Mouse (Mus musculus) kidney, embryonic 14.5 days (tissue): Measurements from ENCODE around the gene Eps8. TPM values are rescaled to one million over a fixed set of nuclear protein-coding genes. Genes with fewer than 3 reads are reported as not detected.

Experiments used
- ATAC-seq: fragments of 200-750 bp; cut with Nextera tagmentation; 2 replicates; pipeline ENCODE4 v1.8.0; 2017; ENCODE audit warnings: moderate number of reproducible peaks, mild to moderate bottlenecking, moderate TSS enrichment, moderate library complexity; ENCODE audit not compliant: low FRiP score, low TSS enrichment
- H3K27ac ChIP-seq: fragments of 300-500 bp; sonication (generic); 2 replicates; pipeline ENCODE4 v1.5.1; 2014; ENCODE audit warnings: low read depth, mild to moderate bottlenecking, low read length, moderate library complexity, mixed read lengths
- H3K27me3 ChIP-seq: fragments of 300-500 bp; sonication (generic); 2 replicates; pipeline ENCODE4 v1.6.1; 2014; ENCODE audit warnings: mild to moderate bottlenecking, low read length; ENCODE audit not compliant: control insufficient read depth, insufficient read depth
- H3K36me3 ChIP-seq: fragments of 300-500 bp; sonication (generic); 2 replicates; pipeline ENCODE4 v1.6.1; 2014; ENCODE audit warnings: low read length, mixed read lengths; ENCODE audit not compliant: control insufficient read depth, insufficient read depth
- H3K4me1 ChIP-seq: fragments of 300-500 bp; sonication (generic); 2 replicates; pipeline ENCODE4 v1.6.1; 2014; ENCODE audit warnings: low read length, mixed read lengths; ENCODE audit not compliant: control insufficient read depth, insufficient read depth
- H3K4me2 ChIP-seq: fragments of 300-500 bp; sonication (generic); replicated peaks from 2 replicates; pipeline ENCODE4 v1.6.1; 2014; ENCODE audit warnings: low read depth, mild to moderate bottlenecking, low read length
- H3K4me3 ChIP-seq: fragments of 300-500 bp; sonication (generic); 2 replicates; pipeline ENCODE4 v1.5.1; 2014; ENCODE audit warnings: mild to moderate bottlenecking, low read length
- H3K9ac ChIP-seq: fragments of 300-500 bp; sonication (generic); 2 replicates; pipeline ENCODE4 v1.6.1; 2014; ENCODE audit warnings: low read depth, mild to moderate bottlenecking, low read length, moderate library complexity
- H3K9me3 ChIP-seq: fragments of 300-500 bp; sonication (generic); 2 replicates; pipeline ENCODE4 v1.6.1; 2016; ENCODE audit warnings: low read length; ENCODE audit not compliant: control insufficient read depth
- WGBS: fragments of 180-500 bp; shearing (Covaris S2); extraction: QIAGEN DNeasy Blood & Tissue Kit; methylation state at CpG from one replicate; pipeline ENCODE4 v1.1.7; 2014; 5-methylcytosine and 5-hydroxymethylcytosine counted together
- polyA plus RNA-seq: library from polyadenylated mRNA; unstranded; fragments of >200 nt; fragmentation: Nextera tagmentation; extraction: Ambion mirVana; gene quantifications from 2 replicates; pipeline ENCODE4 v1.2.1, GENCODE M21; 2014

The Eps8 gene
- polyA plus RNA-seq, 1 experiment from 2014 or later, result 28.5 TPM

GRCm38 (mm10) chr6:137503462-137503861 lies 151.2 kb downstream of the Eps8 start:
- H3K4me3 ChIP-seq, result no peak overlapping the region
- no peak; the same call in 1 of the 2 replicates for ATAC-seq

GRCm38 (mm10) chr6:137503009-137503408 lies 151.7 kb downstream of the Eps8 start:
- no peak overlapping the region for H3K9ac ChIP-seq
- H3K27me3 ChIP-seq, result no peaks in the 10 kb centered on the region
- H3K36me3 ChIP-seq, result no peaks in the 10 kb centered on the region
- no peaks in the 10 kb centered on the region for H3K4me1 ChIP-seq
- no peak overlapping the region for H3K27ac ChIP-seq
- WGBS, result 89% methylated on average over 7 of the region's 7 CpGs
- ATAC-seq, result no peak
- no peak overlapping the region for H3K4me3 ChIP-seq
- no peak overlapping the region for H3K4me2 ChIP-seq
- 0 out of 2 replicates have a peak, but pooled peaks cover 2% of the 10 kb centered on the region for H3K9me3 ChIP-seq

More at GRCm38 (mm10) chr6:137503462-137503861, 151.2 kb downstream of the Eps8 start:
- WGBS, result 86% methylated on average over 8 of the region's 8 CpGs
- Histone ChIP-seq H3K36me3 (no peaks in the 10 kb centered on the region), H3K9ac (no peak overlapping the region), H3K9me3 (0 out of 2 replicates have a peak, but pooled peaks cover 2% of the 10 kb centered on the region), H3K4me2 (no peak overlapping the region), H3K27me3 (no peaks in the 10 kb centered on the region), H3K4me1 (no peaks in the 10 kb centered on the region), H3K27ac (no peak overlapping the region)

- ATAC-seq, result no peak
- Histone ChIP-seq H3K9me3 (no peaks in the 10 kb centered on the region), H3K4me1 (no peaks in the 10 kb centered on the region), H3K36me3 (no peaks in the 10 kb centered on the region), H3K27me3 (no peaks in the 10 kb centered on the region), H3K9ac (no peak overlapping the region), H3K27ac (no peak overlapping the region), H3K4me2 (no peak overlapping the region), H3K4me3 (no peak overlapping the region)
- 71% methylated on average over 6 of the region's 6 CpGs for WGBS
Measured at GRCm38 (mm10) chr6:137498781-137499180, 155.9 kb downstream of the Eps8 start.

- Histone ChIP-seq H3K4me3 (no peak overlapping the region), H3K27me3 (no peaks in the 10 kb centered on the region), H3K4me2 (no peak overlapping the region), H3K9me3 (no peaks in the 10 kb centered on the region), H3K36me3 (no peaks in the 10 kb centered on the region), H3K27ac (no peak overlapping the region), H3K4me1 (no peaks in the 10 kb centered on the region), H3K9ac (no peak overlapping the region)
- ATAC-seq, result no peak
- WGBS, result 92% methylated on average over 8 of the region's 8 CpGs
Measured at GRCm38 (mm10) chr6:137497208-137497835, 157.4 kb downstream of the Eps8 start.

GRCm38 (mm10) chr6:137496562-137496961 lies 158.1 kb downstream of the Eps8 start:
- ATAC-seq, result 0 out of 2 replicates have a peak, but pooled peaks have one; percentile 35
- no peaks in the 10 kb centered on the region for H3K27me3 ChIP-seq
- no peaks in the 10 kb centered on the region for H3K36me3 ChIP-seq
- H3K27ac ChIP-seq, result no peak overlapping the region
- H3K4me3 ChIP-seq, result no peak overlapping the region
- H3K4me1 ChIP-seq, result no peaks in the 10 kb centered on the region
- 94% methylated on average over 2 of the region's 2 CpGs for WGBS
- H3K9ac ChIP-seq, result no peak overlapping the region
- H3K9me3 ChIP-seq, result no peaks in the 10 kb centered on the region
- H3K4me2 ChIP-seq, result no peak overlapping the region

GRCm38 (mm10) chr6:137495233-137495632 lies 159.4 kb downstream of the Eps8 start:
- 77% methylated on average over 6 of the region's 6 CpGs for WGBS
- ATAC-seq, result no peak
- Histone ChIP-seq H3K9ac (no peak overlapping the region), H3K4me3 (no peak overlapping the region), H3K27me3 (no peaks in the 10 kb centered on the region), H3K4me2 (no peak overlapping the region), H3K36me3 (no peaks in the 10 kb centered on the region), H3K27ac (no peak overlapping the region), H3K4me1 (no peaks in the 10 kb centered on the region), H3K9me3 (no peaks in the 10 kb centered on the region)

- Histone ChIP-seq H3K4me1 (no peaks in the 10 kb centered on the region), H3K9ac (no peak overlapping the region), H3K4me3 (no peak overlapping the region), H3K27me3 (no peaks in the 10 kb centered on the region), H3K36me3 (no peaks in the 10 kb centered on the region), H3K4me2 (no peak overlapping the region), H3K27ac (no peak overlapping the region), H3K9me3 (no peaks in the 10 kb centered on the region)
- WGBS, result 72% methylated on average over 1 of the region's 1 CpGs
- no peak for ATAC-seq
Measured at GRCm38 (mm10) chr6:137494801-137495200, 159.9 kb downstream of the Eps8 start.

- Histone ChIP-seq H3K9me3 (no peaks in the 10 kb centered on the region), H3K4me1 (no peaks in the 10 kb centered on the region), H3K27me3 (no peaks in the 10 kb centered on the region), H3K9ac (no peak overlapping the region), H3K27ac (no peak overlapping the region), H3K36me3 (no peaks in the 10 kb centered on the region), H3K4me3 (no peak overlapping the region), H3K4me2 (no peak overlapping the region)
- no peak for ATAC-seq
Measured at GRCm38 (mm10) chr6:137494136-137494475, 160.6 kb downstream of the Eps8 start.

GRCm38 (mm10) chr6:137493211-137494135 lies 161.2 kb downstream of the Eps8 start:
- ATAC-seq, result no peak
- Histone ChIP-seq H3K4me1 (no peaks in the 10 kb centered on the region), H3K36me3 (no peaks in the 10 kb centered on the region), H3K9me3 (no peaks in the 10 kb centered on the region), H3K27ac (no peak overlapping the region), H3K4me3 (no peak overlapping the region), H3K4me2 (no peak overlapping the region), H3K27me3 (no peaks in the 10 kb centered on the region), H3K9ac (no peak overlapping the region)
- 91% methylated on average over 17 of the region's 17 CpGs for WGBS
